Mouse (Mus musculus) liver, postnatal 0 days (tissue): Measurements from ENCODE around the gene Ubqlnl. TPM values are rescaled to one million over a fixed set of nuclear protein-coding genes. Genes with fewer than 3 reads are reported as not detected.

Source experiments
- ATAC-seq: fragments of 200-750 bp; cut with Nextera tagmentation; 2 replicates; pipeline ENCODE4 v1.8.0; 2017; ENCODE audit warnings: mild to moderate bottlenecking, moderate library complexity
- DNase-seq: peaks from one replicate; pipeline ENCODE4 v3.0.0-alpha.2; 2016
- H3K27ac ChIP-seq: fragments of 300-500 bp; sonication (generic); 2 replicates; pipeline ENCODE4 v1.5.1; 2014; ENCODE audit warnings: antibody characterized with exemption, moderate library complexity, mild to moderate bottlenecking, low read depth
- H3K27me3 ChIP-seq: fragments of 300-500 bp; sonication (generic); 2 replicates; pipeline ENCODE4 v1.6.1; 2014; ENCODE audit warnings: low read length, control low read depth, mixed read lengths; ENCODE audit not compliant: insufficient read depth
- H3K36me3 ChIP-seq: fragments of 300-500 bp; sonication (generic); replicated peaks from 2 replicates; pipeline ENCODE4 v1.6.1; 2014; ENCODE audit warnings: mild to moderate bottlenecking, control low read depth, low read length, moderate library complexity, mixed read lengths; ENCODE audit not compliant: insufficient read depth
- H3K4me1 ChIP-seq: fragments of 300-500 bp; sonication (generic); 2 replicates; pipeline ENCODE4 v1.6.1; 2014; ENCODE audit warnings: antibody characterized with exemption, mild to moderate bottlenecking, control low read depth; ENCODE audit not compliant: insufficient read depth
- H3K4me2 ChIP-seq: fragments of 300-500 bp; sonication (generic); 2 replicates; pipeline ENCODE4 v1.6.1; 2014; ENCODE audit warnings: low read depth, mild to moderate bottlenecking, low read length, moderate library complexity, mixed read lengths
- H3K4me3 ChIP-seq: fragments of 300-500 bp; sonication (generic); 2 replicates; pipeline ENCODE4 v1.5.1; 2014; ENCODE audit warnings: low read depth, low read length
- H3K9ac ChIP-seq: fragments of 300-500 bp; sonication (generic); replicated peaks from 2 replicates; pipeline ENCODE4 v1.6.1; 2014; ENCODE audit warnings: mild to moderate bottlenecking, moderate library complexity
- H3K9me3 ChIP-seq: fragments of 300-500 bp; sonication (generic); 2 replicates; pipeline ENCODE4 v1.6.1; 2016; ENCODE audit warnings: mild to moderate bottlenecking, control low read depth, low read length, mixed read lengths
- CTCF ChIP-seq: sonication (generic); IDR thresholded peaks from 2 replicates; pipeline ENCODE4 v1.5.1; 2016; ENCODE audit warnings: antibody characterized with exemption, low read depth
- EP300 ChIP-seq: IDR thresholded peaks from 2 replicates; pipeline ENCODE4 v1.6.1; 2016; ENCODE audit warnings: antibody characterized with exemption, low read depth, mild to moderate bottlenecking
- WGBS: fragments of 180-500 bp; shearing (Covaris S2); extraction: QIAGEN DNeasy Blood & Tissue Kit; methylation state at CpG from one replicate; pipeline ENCODE4 v1.1.7; 2014; ENCODE audit not compliant: insufficient replicate concordance; 5-methylcytosine and 5-hydroxymethylcytosine counted together
- polyA plus RNA-seq: library from polyadenylated mRNA; unstranded; fragments of >200 nt; fragmentation: Nextera tagmentation; extraction: Ambion mirVana; gene quantifications from 2 replicates; pipeline ENCODE4 v1.2.1, GENCODE M21; 2015

Ubqlnl gene
- polyA plus RNA-seq, 1 experiment from 2014 or later, result not detected

GRCm38 (mm10) chr7:104129726-104130125 is 20.6 kb downstream of the Ubqlnl start, which contains the start of gene Ubqln5:
Gene Ubqln5 (minus strand): TSS chr7:104129826.
- Histone ChIP-seq H3K4me1 (no peaks in the 10 kb centered on the region), H3K4me2 (no peak within 1 kb of the TSS), H3K27ac (no peak within 1 kb of the TSS), H3K4me3 (no peak within 1 kb of the TSS), H3K36me3 (no peaks in the 10 kb centered on the region), H3K9ac (no peak within 1 kb of the TSS), H3K27me3 (no peaks in the 10 kb centered on the region), H3K9me3 (no peaks in the 10 kb centered on the region)
- TF ChIP-seq EP300 (no peak), CTCF (no peak)
- ATAC-seq (no peak), DNase-seq (no peak)
- WGBS, result 80% methylated on average over 5 of the region's 5 CpGs

- Histone ChIP-seq H3K9me3 (no peaks in the 10 kb centered on the region), H3K4me1 (no peaks in the 10 kb centered on the region), H3K36me3 (no peaks in the 10 kb centered on the region), H3K4me2 (no peak within 1 kb of the TSS), H3K27me3 (no peaks in the 10 kb centered on the region), H3K4me3 (no peak within 1 kb of the TSS), H3K27ac (no peak within 1 kb of the TSS), H3K9ac (no peak within 1 kb of the TSS)
- ATAC-seq (no peak), DNase-seq (no peak)
- TF ChIP-seq EP300, result no peak
- no peak for TF ChIP-seq CTCF
These were observed 45.7 kb downstream of the Ubqlnl start, which contains the start of gene Olfr646 for GRCm38 (mm10) chr7:104104757-104104972. Gene Olfr646 (plus strand): TSS chr7:104104873.

GRCm38 (mm10) chr7:104103913-104104756 is 46.2 kb downstream of the Ubqlnl start:
- Histone ChIP-seq H3K27me3 (no peaks in the 10 kb centered on the region), H3K9me3 (no peaks in the 10 kb centered on the region), H3K27ac (no peak overlapping the region), H3K4me3 (no peak overlapping the region), H3K36me3 (no peaks in the 10 kb centered on the region), H3K4me1 (no peaks in the 10 kb centered on the region), H3K9ac (no peak overlapping the region), H3K4me2 (no peak overlapping the region)
- 29% methylated on average over 4 of the region's 4 CpGs for WGBS
- no peak for DNase-seq
- TF ChIP-seq EP300 (no peak; the same call in 1 of the 2 replicates), CTCF (no peak)
- ATAC-seq, result peak; percentile 66

Other genes with a start within 250 kb of the Ubqlnl start
- not detected in 2 replicates for gene Olfr65, start 247.1 kb downstream of the Ubqlnl start, polyA plus RNA-seq
- gene Olfr631, start 221.7 kb downstream of the Ubqlnl start, polyA plus RNA-seq, result not detected in 2 replicates
- gene Olfr632, start 216.2 kb downstream of the Ubqlnl start, polyA plus RNA-seq, result 0.06 TPM in 1 of 2 replicates, not detected in the other
- gene Olfr633, start 206.1 kb downstream of the Ubqlnl start, polyA plus RNA-seq, result not detected in 2 replicates
- not detected in 2 replicates for gene Olfr635, start 179.4 kb downstream of the Ubqlnl start, polyA plus RNA-seq
- not detected in 2 replicates for gene Olfr638, start 151.8 kb downstream of the Ubqlnl start, polyA plus RNA-seq
- not detected in 2 replicates for gene Olfr639, start 133.3 kb downstream of the Ubqlnl start, polyA plus RNA-seq
- gene Olfr640, start 125.0 kb downstream of the Ubqlnl start, polyA plus RNA-seq, result not detected in 2 replicates
- gene Olfr641, start 115.1 kb downstream of the Ubqlnl start, polyA plus RNA-seq, result not detected in 2 replicates
- gene Olfr642, start 97.9 kb downstream of the Ubqlnl start, polyA plus RNA-seq, result not detected in 2 replicates
- not detected in 2 replicates for gene 4930516K23Rik, start 89.1 kb downstream of the Ubqlnl start, polyA plus RNA-seq
- gene Olfr644, start 78.7 kb downstream of the Ubqlnl start, polyA plus RNA-seq, result not detected in 2 replicates
- gene Olfr645, start 65.1 kb downstream of the Ubqlnl start, polyA plus RNA-seq, result not detected in 2 replicates
- gene Olfr646, start 45.7 kb downstream of the Ubqlnl start, polyA plus RNA-seq, result not detected in 2 replicates
- not detected in 2 replicates for gene Ubqln5, start 20.7 kb downstream of the Ubqlnl start, polyA plus RNA-seq
- gene Olfr643, start 13.2 kb downstream of the Ubqlnl start, polyA plus RNA-seq, result not detected in 2 replicates
- not detected in 2 replicates for gene Ubqln3, start 7.3 kb downstream of the Ubqlnl start, polyA plus RNA-seq
- not detected in 2 replicates for gene Olfm5, start 14.3 kb upstream of the Ubqlnl start, polyA plus RNA-seq
- not detected in 2 replicates for gene Olfr648, start 32.8 kb upstream of the Ubqlnl start, polyA plus RNA-seq
- not detected in 2 replicates for gene Olfr649, start 45.4 kb upstream of the Ubqlnl start, polyA plus RNA-seq
- gene Trim6, start 68.2 kb upstream of the Ubqlnl start, polyA plus RNA-seq, result 0.25 and 0.27 TPM in 2 replicates
- 2.6 and 2.8 TPM in 2 replicates for gene Trim34a, start 93.9 kb upstream of the Ubqlnl start, polyA plus RNA-seq
- gene Trim5, start 137.5 kb upstream of the Ubqlnl start, polyA plus RNA-seq, result 0.63 and 0.92 TPM in 2 replicates
- gene Trim12a, start 164.9 kb upstream of the Ubqlnl start, polyA plus RNA-seq, result 5.7 and 6.7 TPM in 2 replicates
- 0.24 TPM in 1 of 2 replicates, not detected in the other for gene Trim34b, start 178.9 kb upstream of the Ubqlnl start, polyA plus RNA-seq
- gene Trim12c, start 202.8 kb upstream of the Ubqlnl start, polyA plus RNA-seq, result 1.8 and 1.9 TPM in 2 replicates
- gene Trim30b, start 219.3 kb upstream of the Ubqlnl start, polyA plus RNA-seq, result 0.49 and 0.53 TPM in 2 replicates